Mouse (Mus musculus) mature B cell (primary cell): Measurements from ENCODE around the gene Stat2.
"Not testable (repeated sequence)": the region's sequence is repeated elsewhere in the genome, so short reads cannot be mapped to it uniquely, and the experiment has no call there.

Source experiments
- in situ Hi-C: fragments of 300-500 bp; cut with MboI; formaldehyde crosslinking; loops from 2 replicates; pipeline ENCODE4 v1.14.3; 2019

The Stat2 gene

DNA sequence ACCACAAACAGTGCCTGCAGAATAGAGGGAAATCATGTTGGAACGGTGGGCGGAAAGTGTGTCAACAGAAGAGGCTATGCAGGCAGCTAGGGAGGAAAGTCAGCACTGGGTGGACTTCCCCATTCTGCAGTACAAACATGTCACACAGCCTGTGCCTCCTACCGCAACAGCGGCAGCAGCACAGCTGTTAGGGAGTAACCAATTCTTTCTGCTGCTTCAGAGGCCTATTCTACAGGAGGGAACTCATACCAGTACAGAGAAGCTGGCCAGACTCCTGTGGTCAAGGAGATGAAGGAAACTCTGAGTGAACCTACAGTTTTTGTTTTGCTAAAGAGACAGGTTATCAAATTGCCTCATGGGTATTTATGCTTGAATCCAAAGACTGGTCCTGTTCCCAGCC is 11.4 kb upstream of the Stat2 start:
- in situ Hi-C loops: no loop called here

DNA sequence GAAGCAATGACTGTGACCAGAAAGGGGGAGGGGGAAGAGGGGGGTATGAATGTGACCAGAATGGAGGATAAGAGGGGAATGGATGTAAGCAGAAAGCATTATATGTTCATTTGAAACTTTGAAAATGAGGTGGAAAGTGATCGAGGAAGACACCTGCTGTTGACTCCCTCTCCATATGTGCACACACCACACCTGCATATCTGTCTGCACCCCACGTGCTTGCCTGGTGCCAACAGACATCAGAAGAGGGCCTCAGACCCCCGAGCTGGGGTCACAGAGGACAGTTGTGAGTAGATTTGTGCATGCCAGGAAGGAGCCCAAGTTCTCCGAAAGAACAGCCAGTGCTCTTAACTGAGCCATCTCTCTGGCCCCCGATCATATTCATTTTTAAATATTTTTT is 10.4 kb upstream of the Stat2 start:
- in situ Hi-C loops: no loop called here

DNA sequence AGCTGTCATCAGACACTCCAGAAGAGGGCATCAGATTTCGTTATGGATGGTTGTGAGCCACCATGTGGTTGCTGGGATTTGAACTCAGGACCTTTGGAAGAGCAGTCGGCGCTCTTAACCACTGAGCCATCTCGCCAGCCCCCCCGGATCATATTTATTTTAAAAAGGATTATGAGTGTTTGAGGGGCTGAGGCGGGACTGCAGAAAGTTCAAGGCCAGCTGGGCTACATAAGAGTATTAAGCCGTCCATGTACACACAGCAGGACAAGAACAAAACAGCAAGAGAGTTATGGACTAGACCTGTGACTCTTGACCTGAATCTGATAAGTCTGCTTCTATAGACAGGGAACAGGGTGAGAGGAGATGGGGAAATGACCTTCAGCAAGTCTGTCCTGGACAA is 10.0 kb upstream of the Stat2 start:
- in situ Hi-C loops: not testable (repeated sequence)

DNA sequence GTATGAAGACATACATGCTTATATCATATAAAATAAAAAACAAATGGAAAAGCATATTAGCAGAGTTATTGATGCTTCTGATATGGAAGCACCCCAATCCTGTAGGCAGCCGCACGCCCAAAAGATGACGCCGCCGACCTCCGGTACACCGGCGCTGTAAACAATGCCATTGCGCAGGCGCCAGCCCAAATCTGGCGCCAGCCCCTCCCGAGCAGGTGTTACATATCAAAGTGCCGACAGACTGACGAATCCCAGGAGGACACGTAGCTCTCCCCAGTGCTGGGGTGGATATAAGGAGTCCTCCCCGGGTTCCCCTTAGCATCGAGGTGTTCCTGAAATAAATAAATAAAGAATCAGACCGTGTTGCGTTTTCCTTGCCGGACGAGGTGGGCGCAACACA is 8.1 kb upstream of the Stat2 start:
- in situ Hi-C loops: no loop called here

DNA sequence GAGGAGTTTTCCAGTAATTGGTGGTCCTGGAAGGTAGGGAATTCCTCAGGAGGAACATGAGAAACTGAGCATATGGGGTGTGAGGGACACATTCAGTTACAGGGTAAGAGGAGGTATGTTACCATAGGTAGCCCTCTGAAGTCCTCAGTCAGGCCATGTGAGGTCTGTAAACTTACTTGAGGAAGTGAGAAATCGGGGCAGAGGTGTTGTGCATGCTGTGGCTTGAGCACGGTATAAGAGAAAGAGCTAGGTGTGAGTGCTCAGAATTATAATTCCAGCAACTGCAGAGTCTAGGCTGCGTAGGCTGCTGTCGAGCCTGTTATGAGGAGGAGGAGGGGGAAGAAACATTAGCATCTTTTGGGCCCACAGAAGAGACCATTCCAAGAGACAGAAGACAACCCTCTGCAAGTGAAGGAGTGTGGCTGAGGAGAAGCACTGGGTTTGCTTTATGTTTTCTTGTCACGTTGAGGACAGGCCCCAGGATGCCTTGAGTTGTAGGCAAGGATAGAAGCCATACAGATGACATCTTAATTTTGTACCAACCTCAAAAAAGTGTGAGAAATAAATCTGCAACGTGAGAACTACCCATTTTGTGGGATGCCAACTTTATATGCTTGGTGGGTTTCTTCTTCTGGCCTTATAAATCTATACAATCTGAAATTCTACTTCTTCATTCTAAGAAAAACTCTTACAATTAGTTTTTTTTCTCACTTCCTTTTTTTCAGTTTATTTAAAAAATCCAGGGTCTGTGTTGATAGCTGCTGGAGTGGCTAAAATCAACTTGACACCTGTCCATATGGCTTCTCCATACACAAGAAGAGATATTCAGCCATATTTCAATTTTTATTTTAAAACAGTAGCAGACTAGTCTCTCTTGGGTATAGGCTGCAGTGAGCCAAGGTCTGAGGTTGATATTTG is 6.7 kb upstream of the Stat2 start:
- in situ Hi-C loops: no loop called here

DNA sequence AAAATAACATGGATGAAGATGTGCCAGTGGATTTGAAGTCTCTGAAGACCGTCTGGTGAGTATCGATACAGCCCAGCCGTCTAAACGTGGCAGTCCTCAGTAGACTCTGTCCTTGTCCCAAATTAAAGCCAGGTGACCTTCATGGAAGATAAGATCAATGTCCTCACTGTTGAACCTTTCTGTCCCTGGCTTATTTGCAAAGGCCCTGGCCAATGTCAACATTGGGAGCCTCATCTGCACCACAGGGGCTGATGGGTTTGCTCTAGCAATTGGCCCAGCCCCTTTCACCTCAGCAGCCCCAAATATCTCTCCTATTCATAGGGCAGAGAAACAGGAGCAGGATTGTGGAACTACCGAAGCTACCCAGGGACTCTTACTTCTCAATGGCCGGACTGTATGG is 2.0 kb upstream of the Stat2 start, which contains the start of gene Apof:
Apof (plus strand) TSS at position 301 of the 400 bp plus-strand sequence.
- in situ Hi-C loops: no loop called here

DNA sequence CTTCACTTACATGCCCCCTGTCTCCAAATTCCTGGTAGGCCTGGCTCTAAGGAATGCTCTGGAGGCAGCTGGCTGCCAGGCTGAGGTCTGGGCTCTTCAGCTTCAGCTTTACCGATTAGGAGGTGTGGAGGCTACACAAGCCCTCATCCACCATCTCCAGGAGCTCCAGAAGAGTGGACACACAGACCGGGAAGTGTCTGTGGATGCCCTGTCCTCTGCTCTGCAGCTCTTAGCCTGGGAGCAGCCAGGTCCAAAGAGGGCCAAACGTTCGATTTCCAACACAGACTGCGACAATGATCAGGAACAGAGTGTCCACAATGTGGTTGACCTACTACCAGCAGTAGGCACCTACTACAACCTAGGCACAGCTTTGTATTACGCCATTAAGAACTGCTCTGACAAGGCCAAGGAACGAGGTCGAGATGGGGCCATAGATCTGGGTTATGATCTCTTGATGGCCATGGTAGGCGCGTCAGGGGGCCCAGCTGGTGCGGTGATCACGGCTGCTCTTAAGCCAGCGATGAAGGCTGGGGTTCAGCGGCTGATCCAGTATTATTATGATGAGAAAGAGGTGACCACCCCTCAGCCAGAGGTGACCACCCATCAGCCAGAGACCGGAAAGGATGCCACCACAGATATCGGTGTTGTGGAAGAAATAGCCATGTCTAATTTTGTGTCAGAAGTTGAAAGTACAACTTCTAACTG is 1.0 kb upstream of the Stat2 start:
- in situ Hi-C loops: no loop called here

DNA sequence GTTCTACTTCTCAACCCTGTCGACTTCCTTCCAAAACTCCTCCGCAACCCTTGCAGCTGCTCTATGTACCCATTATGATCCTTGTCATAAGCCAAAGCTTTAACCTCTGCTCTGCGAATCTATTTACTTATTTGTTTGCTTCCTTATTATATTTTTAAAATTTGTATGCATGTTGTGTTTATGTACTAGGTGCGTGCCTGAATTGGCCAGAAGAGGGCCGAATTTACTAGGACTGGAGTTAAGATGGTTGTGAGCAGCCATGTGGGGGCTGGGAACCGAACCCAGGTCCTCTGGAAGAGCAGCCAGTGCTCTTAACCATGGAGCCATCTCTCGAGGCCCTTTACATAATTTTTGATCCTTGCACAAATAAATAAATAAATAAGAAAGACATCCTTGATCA is 507 bp downstream of the Stat2 start:
- in situ Hi-C loops: no loop called here

DNA sequence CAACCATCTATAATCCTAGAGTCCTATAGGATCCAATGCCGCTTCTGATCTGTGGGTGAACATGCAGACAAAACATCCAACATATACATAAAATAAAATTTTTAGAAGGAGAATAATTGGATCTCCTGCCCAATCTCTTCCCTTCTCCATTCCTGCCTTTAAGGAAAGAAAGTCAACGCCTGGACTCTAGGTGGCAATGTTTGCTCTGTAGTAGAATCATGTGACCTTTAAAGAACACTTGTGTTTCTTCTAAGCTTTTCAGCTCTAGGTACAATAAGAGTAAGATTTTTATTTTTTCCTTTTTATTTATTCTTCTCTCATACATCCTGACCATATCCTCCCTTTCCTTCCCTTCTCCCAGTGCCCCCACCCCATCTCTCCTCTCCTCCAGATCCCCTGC is 1.5 kb downstream of the Stat2 start:
- in situ Hi-C loops: no loop called here

DNA sequence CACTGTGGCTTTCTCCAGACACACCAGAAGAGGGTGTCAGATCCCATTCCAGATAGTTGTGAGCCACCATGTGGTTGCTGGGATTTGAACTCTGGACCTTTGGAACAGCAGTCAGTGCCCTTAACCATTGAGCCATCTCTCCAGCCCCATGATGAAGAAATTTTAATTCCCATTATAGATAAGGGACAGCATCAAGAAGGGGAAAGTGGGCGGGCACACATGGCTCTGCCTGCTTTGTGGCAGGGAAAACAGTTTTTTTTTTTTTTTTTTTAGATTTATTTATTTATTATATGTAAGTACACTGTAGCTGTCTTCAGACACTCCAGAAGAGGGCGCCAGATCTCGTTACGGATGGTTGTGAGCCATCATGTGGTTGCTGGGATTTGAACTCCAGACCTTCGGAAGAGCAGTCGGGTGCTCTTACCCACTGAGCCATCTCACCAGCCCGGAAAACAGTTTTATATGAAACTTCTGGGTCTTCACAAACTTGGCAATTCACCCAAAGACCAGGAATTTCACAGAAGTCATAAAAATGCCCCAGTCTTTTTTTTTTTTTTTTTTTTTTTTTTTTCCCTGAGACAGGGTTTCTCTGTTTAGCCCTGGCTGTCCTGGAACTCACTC is 2.6 kb downstream of the Stat2 start:
- in situ Hi-C loops: not testable (repeated sequence)

DNA sequence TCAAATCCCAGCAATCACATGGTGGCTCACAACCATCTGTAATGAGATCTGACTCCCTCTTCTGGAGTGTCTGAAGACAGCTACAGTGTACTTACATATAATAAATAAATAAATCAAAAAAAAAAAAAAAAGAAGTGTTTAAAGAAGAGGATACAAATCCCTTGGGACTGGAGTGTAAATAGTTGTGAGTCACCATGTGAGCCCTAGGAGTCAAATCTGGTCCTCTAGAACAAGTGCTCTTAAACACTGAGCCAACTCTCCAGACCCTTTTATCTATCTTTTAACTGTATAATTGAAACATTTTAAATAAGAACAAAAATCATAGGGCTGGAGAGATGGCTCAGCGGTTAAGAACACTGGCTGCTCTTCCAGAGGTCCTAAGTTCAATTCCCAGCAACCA is 5.0 kb downstream of the Stat2 start:
- in situ Hi-C loops: not testable (repeated sequence)

DNA sequence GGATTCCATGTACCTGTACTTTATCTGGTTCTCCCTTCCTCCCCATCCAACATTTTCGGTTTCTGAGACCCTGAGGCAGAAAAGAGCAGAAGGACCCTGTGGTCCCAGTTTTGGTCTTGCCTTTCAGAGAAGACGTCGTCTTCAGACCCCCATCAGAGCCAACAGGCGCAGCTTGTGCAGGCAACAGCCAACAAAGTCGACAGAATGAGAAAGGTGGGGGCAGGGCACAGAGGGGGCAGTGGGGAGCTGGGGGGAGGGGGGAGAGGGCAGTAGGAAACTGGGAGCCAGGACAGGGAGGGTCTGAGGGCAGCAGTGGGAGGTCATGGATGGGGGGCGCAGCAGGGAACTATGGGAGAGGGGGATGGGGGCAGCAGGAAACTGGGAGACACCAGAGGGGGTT is 7.8 kb downstream of the Stat2 start:
- in situ Hi-C loops: no loop called here

DNA sequence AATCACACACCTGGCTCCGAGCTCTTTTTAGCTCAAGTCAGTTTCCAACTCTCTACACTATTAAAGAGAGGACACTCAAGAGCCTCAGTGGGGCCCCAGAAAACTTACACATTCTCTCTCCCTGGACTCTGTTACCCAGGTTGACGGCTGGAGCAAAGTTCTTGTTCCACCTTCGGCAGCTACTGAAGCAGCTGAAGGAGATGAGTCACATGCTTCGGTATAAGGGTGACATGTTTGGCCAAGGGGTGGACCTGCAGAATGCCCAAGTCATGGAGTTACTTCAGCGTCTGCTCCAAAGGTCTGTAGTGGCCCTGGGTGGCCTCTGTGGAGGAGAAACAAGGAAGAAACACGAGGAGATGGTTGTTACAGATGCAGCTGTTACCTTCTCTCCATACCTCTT is 10.6 kb downstream of the Stat2 start:
- in situ Hi-C loops: no loop called here

DNA sequence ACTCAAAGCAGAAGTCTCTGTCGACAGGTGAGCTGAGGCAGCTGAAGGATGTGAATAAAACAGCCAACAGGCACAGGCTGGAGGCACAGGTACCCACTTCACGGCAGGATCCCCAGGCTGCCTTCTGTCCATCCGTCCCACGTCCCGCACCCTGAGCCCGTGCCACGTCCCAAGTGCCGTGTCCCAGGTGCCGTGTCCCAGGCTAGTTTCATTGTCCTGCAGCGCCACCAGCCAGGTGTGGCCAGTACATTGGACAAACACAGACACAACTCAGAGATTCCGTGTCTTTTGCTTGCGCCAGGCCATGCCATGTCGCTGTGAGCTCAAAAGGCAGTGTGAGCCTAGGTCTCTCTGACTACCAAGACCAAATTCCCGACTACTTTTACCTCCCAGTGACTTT is 11.3 kb downstream of the Stat2 start:
- in situ Hi-C loops: no loop called here

DNA sequence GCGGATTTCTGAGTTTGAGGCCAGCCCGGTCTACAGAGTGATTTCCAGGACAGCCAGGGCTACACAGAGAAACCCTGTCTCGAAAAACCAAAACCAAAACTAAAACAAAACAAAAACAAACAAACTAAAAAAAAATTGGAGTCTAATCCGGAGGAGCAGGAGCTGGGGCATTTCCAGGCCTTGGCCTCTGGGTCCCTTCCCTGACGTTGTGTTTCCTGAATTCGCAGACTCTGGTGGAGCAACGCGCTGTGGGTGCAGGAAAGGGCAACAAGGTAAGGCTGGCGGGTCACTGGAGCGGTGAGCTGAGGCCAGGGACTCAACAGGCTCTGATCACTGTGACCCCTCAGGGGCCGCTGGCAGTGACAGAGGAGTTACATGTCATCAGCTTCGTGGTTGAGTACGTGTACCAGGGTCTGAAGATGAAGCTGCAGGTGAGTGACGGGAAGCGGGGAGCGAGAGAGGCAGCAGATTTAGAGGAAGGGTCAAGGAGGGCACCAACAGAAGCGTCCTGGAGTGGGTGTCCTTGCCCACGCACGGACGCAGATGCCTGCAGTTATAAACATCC is 12.6 kb downstream of the Stat2 start:
- in situ Hi-C loops: no loop called here

DNA sequence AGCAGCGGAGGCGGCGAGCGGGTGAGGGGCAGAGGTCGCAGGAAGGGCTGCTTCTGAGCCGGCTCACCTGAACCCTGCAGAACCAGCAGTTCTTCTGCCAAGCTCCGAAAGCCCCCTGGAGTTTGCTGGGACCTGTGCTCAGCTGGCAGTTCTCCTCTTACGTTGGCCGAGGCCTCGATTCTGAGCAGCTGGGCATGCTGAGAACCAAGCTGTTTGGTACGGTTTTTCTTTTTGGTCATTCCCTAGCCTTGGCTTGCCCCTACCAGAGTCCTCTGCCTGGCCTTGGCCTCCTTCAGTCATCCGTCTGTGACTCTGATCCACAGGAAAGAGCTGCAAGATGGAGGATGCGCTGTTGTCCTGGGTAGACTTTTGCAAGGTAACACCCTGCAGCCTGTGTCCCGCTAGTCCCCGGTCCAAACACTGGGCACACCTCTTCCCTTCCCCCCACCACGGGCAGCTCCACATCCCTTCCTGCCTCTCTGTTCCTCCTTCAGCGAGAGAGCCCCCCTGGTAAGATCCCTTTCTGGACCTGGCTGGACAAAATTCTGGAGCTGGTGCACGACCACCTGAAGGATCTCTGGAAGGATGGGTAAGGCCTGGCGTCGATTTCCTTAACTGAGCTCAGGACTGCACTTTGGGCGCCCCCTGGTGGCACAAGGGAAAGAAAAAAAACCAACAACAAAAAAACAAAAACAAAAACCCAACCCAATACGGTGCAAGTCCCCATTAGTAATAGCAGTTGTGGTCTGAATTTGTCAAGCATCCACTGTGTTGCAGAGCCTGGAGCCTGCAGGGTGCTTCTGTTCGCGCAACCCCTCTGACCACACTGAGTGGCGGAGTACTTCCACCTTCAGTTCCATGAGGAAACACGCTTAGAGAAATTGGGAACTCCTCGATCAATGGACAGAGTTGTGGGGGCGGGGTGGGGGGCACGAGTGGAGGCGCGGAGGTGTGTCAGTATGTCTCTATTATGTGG is 13.5 kb downstream of the Stat2 start:
- in situ Hi-C loops: no loop called here

DNA sequence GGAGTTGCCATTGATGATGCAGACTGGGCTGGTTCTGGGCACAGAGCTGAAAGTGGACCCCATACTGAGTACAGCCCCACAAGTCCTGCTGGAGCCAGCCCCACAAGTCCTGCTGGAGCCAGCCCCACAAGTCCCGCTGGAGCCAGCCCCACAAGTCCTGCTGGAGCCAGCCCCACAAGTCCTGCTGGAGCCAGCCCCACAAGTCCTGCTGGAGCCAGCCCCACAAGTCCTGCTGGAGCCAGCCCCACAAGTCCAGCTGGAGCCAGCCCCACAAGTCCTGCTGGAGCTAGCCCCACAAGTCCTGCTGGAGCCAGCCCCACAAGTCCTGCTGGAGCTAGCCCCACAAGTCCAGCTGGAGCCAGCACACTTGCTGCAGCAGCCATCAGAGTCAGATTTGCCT is 20.2 kb downstream of the Stat2 start:
- in situ Hi-C loops: not testable (repeated sequence)

DNA sequence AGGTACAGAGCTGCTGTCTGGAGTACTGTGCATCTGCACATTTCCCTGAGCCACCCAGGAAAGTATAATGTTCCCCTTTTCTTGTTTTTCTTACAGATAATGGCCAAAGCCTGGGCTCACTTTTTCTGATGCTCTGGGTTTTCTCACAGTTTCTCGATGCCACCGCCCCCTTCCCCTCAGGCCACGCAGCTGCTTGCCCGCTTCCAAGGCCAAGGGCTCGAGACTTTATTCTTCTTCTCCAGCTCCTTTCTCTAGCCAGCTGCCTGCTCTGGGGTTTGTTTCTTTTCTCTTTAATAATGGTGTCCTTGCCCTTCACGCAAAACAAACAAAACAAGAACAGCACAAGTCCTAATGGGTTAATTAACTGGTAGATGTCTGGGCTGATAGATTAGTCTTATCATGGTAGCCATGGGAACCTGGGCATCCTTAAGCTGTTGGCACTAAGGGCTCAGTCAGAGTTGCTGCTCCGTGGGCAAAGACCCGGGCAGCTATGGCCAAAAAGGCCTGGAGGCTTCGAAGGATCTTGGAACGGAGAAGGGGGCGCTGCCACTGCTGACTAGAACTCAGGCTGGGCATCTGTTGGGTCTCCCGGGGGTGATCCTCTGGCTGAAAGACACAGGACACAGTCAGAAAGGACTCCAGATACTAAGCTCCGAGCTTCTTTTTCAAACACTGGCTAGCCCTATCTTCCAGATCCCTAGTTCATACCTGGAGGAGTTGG is 26.2 kb downstream of the Stat2 start:
- in situ Hi-C loops: no loop called here

DNA sequence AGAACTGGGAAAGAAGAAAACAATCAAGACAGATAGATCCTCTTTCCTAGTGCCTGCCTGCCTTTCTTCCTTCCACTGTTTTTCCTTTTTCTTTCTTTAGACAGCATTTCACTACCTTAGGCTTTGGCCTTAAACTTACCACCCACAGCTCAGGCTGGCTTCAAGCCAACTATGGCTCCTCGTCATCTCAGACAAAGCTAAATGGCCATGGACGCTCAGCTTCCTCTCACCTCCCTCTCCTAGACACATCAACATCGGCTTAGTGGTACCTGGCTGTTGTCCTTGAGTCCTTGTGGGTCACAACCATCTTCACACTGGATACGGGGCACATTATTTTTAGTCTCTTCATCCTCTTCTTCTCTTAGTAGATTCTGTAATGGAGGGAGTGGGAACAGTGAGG is 26.9 kb downstream of the Stat2 start:
- in situ Hi-C loops: no loop called here

DNA sequence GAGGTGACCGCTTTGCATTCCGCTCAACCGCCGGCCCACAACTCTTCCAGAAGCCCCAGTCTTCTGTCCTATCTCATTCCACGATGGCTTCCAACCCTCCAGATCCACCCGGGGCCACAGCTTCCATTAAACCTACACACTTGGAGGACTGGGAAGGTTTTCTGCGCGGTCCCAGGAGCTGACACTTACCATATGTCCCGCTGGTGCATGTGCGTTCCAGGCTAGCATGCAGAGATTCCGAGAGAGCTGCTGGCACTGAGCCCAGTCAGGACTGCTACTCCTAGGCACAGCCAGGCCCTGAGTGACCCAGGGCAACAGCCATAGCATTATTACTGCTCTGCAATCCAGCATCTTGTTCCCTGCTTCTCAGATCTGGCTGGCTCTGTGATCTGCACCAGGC is 27.3 kb downstream of the Stat2 start:
- in situ Hi-C loops: no loop called here

DNA sequence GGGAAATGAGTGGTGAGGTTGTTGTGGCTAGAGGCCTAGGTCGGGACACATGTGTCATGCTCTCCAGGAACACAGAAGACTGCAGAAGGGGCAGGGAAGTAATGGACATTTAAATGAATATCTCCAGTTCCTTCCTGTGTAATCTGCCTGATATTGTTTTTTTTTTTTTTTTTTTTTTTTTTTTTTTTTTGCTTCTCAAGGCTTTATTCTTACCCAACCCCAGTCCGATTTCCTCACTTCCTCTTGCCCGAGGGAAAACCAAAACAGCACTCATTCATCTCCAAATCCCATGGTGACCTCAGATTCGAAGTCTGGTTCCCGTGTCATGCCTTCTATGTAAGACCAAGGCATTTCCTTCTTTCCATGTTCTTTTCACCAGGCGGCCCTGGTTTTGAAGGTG is 27.9 kb downstream of the Stat2 start:
- in situ Hi-C loops: no loop called here
